Mouse (Mus musculus): ENCODE measurements around the gene Snai1. TPM values are rescaled to one million over a fixed set of nuclear protein-coding genes. Genes with fewer than 3 reads are reported as not detected.

Gene Snai1
- polyA plus RNA-seq (2012; rRNA removed) (123 and 187 TPM in 2 replicates), polyA plus RNA-seq (2014; fragmentation: Nextera tagmentation; extraction: Ambion mirVana) (67.9 and 69.1 TPM in 2 replicates)

DNA sequence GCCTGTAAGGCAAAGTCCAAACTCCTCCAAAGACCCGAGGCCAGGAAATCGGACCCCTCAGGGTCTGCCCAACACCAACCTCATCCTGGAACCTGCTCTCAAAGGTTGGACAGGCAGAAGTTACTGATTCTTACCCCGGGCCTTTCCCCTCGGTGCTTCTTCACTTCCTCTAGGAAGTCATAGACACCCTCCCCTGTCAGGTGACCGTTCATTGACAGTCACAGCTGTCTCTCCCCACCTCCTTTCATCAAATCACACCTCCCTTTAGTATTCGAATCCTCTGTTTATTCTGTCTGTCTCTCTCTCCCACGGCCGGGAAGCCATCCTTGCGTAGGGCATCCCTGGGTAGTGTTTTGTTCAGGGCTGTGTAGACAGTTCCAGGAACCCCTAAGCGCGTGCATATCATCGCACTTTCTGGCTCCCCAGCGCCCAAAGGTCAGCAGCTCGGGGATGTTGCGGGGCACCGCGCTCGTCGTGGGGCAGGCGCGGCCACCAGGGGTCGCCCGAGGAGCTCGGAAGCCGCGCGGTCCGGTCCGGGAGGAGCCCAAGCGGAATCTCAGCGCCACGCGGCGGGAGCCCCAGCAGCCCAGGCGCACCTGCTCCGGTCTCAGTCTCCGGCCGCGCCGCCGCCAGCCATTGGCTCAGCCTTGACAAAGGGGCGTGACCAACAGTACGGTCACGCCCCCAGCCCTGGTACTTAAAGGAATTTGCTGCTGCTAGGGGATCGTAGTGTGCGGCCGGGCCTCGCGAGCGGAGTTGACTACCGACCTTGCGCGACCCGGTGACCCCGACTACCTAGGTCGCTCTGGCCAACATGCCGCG, at the start of gene Snai1:
TSS of gene Snai1 (plus strand) at position 720 of the 822 bp plus-strand sequence.
- Histone ChIP-seq H3K4me2 (replicated peaks; ENCODE audit: low read depth, low read length, severe bottlenecking) (peak within 1 kb of the TSS; percentile 82), H3K4me3 (replicated peaks; ENCODE audit: low read length) (peak within 1 kb of the TSS; percentile 77), H3K27ac (replicated peaks; ENCODE audit: low read depth, low read length) (peak within 1 kb of the TSS; percentile 63), H3K9me3 (ENCODE audit: control insufficient read depth, low read length) (no peaks in the 10 kb centered on the region), H3K36me3 (ENCODE audit: control insufficient read depth, insufficient read depth, low read length) (peaks cover 36% of the 10 kb centered on the region), H3K27me3 (ENCODE audit: control insufficient read depth, insufficient read depth, low read length) (peaks cover 19% of the 10 kb centered on the region; the same call in 1 of the 2 replicates), H3K4me1 (ENCODE audit: control insufficient read depth, insufficient read depth, low read length) (peaks cover 29% of the 10 kb centered on the region), H3K9ac (ENCODE audit: low read depth, low read length, severe bottlenecking) (peak within 1 kb of the TSS; percentile 63)
- peak; percentile 99 for DNase-seq (ENCODE audit: low spot score)
- peak; percentile 97; the same call in 1 of the 2 replicates for TF ChIP-seq POLR2A (IDR thresholded peaks at IDR 0.05; ENCODE audit: borderline replicate concordance, extremely low read depth, insufficient read depth, insufficient read length)
- ATAC-seq (ENCODE audit: low FRiP score, low read depth), result peak; percentile 95
- WGBS, result 1% methylated on average over 54 of the region's 58 CpGs

DNA sequence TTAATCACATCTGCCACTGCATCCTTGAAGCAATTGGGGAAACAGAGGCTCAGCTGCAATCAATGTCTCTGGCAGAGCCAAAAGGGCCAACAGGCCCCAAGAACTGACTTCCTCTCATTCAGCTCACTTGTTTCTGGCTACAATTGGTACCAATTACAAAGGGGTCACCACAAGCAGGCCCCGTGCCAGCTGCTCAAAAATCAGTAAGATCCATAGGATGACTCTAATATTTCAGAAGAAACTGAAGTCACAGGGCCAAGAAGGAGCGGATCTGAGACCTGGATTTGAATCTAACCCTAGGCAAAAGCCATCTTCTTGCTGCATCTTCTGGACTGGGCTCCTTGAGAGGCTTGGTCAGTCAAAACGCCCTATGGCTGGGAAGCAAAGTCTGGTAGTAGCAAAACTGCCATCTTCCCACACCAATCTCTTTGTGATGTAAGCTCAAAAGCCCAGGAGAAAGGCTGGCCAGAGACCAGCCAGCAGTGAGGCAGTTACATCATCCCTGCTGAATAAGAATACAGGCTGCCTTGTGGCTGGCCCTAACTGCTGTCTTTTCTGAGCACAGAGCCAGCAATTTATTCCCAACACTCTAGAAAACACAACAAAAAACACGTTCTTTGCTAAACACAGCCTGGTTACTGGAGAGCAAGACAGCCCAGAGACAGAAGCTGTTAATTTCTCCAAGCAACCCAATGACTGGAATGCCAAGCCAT, 47.0 kb upstream of the Snai1 start:
- TF ChIP-seq POLR2A (IDR thresholded peaks at IDR 0.05; ENCODE audit: borderline replicate concordance, extremely low read depth, insufficient read depth, insufficient read length), result no peak
- H3K4me3 ChIP-seq (replicated peaks; ENCODE audit: low read length), result peak overlapping the region; percentile 100; the same call in 1 of the 2 replicates

DNA sequence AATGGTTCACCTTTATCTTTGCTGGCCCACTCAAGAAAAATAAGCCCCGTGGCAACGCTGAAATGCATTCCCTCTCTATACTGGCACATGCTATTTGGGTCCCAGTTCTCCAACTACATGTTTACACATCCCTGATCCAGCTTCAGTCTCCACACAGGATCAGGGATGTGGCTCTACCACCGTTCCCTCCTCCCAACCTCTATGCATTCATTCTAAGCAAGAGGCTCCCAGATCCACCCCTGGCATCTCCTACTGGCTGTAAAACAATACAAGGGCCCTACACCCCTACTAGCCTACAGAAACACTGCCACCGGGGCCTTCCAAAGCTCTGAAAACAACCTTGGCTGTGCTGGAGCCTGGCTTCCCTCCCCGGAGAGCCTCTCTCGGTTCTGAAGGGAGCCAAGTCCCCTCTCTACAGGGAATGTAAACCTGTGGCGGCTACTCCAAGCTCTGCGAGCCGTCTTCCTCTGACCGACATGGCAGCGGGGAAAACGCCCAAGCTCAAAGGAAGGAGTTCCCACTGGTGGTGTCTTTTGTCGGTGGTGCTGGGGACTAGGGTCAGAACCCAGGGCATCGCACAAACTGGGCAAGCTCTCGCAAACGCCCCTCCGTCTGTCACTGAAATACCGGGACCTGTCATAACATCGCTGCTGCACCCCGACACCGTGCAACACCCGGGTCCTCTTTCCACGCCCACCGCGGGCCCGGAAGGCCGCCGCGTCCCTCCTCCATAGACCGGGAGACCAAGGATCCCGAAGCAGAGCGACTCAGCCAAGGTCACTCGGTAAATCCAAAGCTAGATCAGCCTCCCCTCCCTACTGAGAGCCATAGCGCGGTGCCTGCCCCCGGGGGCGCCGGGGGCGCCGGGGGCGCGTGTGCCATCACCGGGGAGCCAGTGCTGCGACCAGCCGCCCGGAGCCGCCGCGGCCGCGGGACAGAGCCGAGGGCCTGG, 46.0 kb upstream of the Snai1 start, which contains the start of gene Rnf114:
TSS of gene Rnf114 (plus strand) at position 889 of the 952 bp plus-strand sequence.
- WGBS, result 4% methylated on average over 35 of the region's 52 CpGs
- peak within 1 kb of the TSS; percentile 91 for H3K4me2 ChIP-seq (replicated peaks; ENCODE audit: low read depth, low read length, severe bottlenecking)
- TF ChIP-seq POLR2A (IDR thresholded peaks at IDR 0.05; ENCODE audit: borderline replicate concordance, extremely low read depth, insufficient read depth, insufficient read length), result no peak
- ATAC-seq (ENCODE audit: low FRiP score, low read depth), result peak; percentile 20
- no peak for DNase-seq (ENCODE audit: low spot score)
- H3K9me3 ChIP-seq (ENCODE audit: control insufficient read depth, low read length), result no peaks in the 10 kb centered on the region
- H3K36me3 ChIP-seq (ENCODE audit: control insufficient read depth, insufficient read depth, low read length), result peaks cover 4% of the 10 kb centered on the region; the same call in 1 of the 2 replicates
- H3K9ac ChIP-seq (ENCODE audit: low read depth, low read length, severe bottlenecking), result peak within 1 kb of the TSS; percentile 88
- H3K27me3 ChIP-seq (ENCODE audit: control insufficient read depth, insufficient read depth, low read length), result no peaks in the 10 kb centered on the region
- peaks cover 13% of the 10 kb centered on the region for H3K4me1 ChIP-seq (ENCODE audit: control insufficient read depth, insufficient read depth, low read length)
- peak within 1 kb of the TSS; percentile 95 for H3K27ac ChIP-seq (replicated peaks; ENCODE audit: low read depth, low read length)
- peak within 1 kb of the TSS; percentile 100 for H3K4me3 ChIP-seq (replicated peaks; ENCODE audit: low read length)

More for the DNA sequence above, 47.0 kb upstream of the Snai1 start:
- 66% methylated on average over 4 of the region's 4 CpGs for WGBS
- Histone ChIP-seq H3K36me3 (ENCODE audit: control insufficient read depth, insufficient read depth, low read length) (peaks cover 4% of the 10 kb centered on the region; the same call in 1 of the 2 replicates), H3K4me1 (ENCODE audit: control insufficient read depth, insufficient read depth, low read length) (peaks cover 13% of the 10 kb centered on the region), H3K27me3 (ENCODE audit: control insufficient read depth, insufficient read depth, low read length) (no peaks in the 10 kb centered on the region), H3K4me2 (replicated peaks; ENCODE audit: low read depth, low read length, severe bottlenecking) (peak overlapping the region; percentile 91; the same call in 1 of the 2 replicates), H3K27ac (replicated peaks; ENCODE audit: low read depth, low read length) (no peak overlapping the region), H3K9ac (ENCODE audit: low read depth, low read length, severe bottlenecking) (no peak overlapping the region), H3K9me3 (ENCODE audit: control insufficient read depth, low read length) (no peaks in the 10 kb centered on the region)
- no peak for DNase-seq (ENCODE audit: low spot score)
- ATAC-seq (ENCODE audit: low FRiP score, low read depth), result no peak

DNA sequence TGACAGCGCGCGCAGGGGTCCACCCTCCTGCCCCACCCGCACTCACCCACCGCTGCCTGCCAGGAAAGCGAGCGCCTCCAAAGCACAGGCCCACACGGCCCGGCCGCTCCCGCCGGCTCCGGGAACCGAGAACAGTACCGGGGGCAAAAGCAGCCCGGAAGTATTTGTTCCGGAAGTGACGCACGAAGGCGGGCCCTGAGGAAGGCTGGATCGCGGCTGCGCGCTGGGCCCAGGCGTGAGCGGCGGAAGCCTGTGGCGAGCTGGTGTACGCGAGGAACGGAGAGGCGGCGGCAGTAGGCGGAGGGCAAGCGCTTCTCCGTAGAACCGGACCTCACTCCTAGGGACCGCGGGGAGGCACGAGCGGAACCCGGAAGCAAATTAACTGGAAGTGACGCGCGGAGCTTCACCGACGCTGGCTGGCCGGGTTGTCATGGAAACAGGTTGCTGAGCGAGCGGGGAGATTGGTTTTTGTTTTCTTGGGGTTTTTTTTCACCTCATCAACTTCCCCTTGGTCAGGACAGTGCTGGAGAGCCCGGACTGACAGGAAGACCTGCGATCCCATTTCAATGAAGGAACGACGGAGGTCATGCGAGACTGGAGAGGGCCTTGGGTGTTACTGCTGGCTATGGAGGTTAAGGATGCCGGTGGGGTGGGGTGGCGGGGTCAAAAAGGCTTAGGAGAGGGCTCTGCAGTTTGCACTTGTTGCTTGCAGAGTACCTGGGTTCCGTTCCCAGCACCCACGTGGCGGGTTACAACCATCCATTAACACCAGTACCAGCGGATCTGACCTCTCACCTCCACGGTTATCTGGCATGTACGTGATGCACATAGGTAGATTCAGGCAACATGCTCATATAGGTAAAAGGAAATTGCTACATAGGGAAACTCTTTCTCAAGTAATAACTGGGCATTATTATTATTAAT, 45.0 kb upstream of the Snai1 start, which contains the start of gene Spata2:
TSS of gene Spata2 (minus strand) at position 175 of the 924 bp plus-strand sequence.
- peak; percentile 89 for DNase-seq (ENCODE audit: low spot score)
- H3K4me1 ChIP-seq (ENCODE audit: control insufficient read depth, insufficient read depth, low read length), result peaks cover 13% of the 10 kb centered on the region
- peak; percentile 89 for ATAC-seq (ENCODE audit: low FRiP score, low read depth)
- peak within 1 kb of the TSS; percentile 95 for H3K27ac ChIP-seq (replicated peaks; ENCODE audit: low read depth, low read length)
- peak within 1 kb of the TSS; percentile 100 for H3K4me3 ChIP-seq (replicated peaks; ENCODE audit: low read length)
- TF ChIP-seq POLR2A (IDR thresholded peaks at IDR 0.05; ENCODE audit: borderline replicate concordance, extremely low read depth, insufficient read depth, insufficient read length), result no peak
- H3K27me3 ChIP-seq (ENCODE audit: control insufficient read depth, insufficient read depth, low read length), result no peaks in the 10 kb centered on the region
- peaks cover 4% of the 10 kb centered on the region; the same call in 1 of the 2 replicates for H3K36me3 ChIP-seq (ENCODE audit: control insufficient read depth, insufficient read depth, low read length)
- H3K9ac ChIP-seq (ENCODE audit: low read depth, low read length, severe bottlenecking), result peak within 1 kb of the TSS; percentile 88
- WGBS, result 2% methylated on average over 57 of the region's 63 CpGs
- peak within 1 kb of the TSS; percentile 91 for H3K4me2 ChIP-seq (replicated peaks; ENCODE audit: low read depth, low read length, severe bottlenecking)
- H3K9me3 ChIP-seq (ENCODE audit: control insufficient read depth, low read length), result no peaks in the 10 kb centered on the region

Measured in limb, embryonic 14.5 days (tissue).